Mouse (Mus musculus) megakaryocyte, embryonic 14.5 days (primary cell): ENCODE measurements at regions not wholly inside any gene's neighbourhood (a gene's known extent, or its start where the extent isn't known, plus 50 kb on each side); places are given as distances from the start of the nearest gene placed in this dataset.

Experiments
- FLI1 ChIP-seq: IDR thresholded peaks from 2 replicates; pipeline ENCODE4 v1.6.1; 2012; ENCODE audit warnings: low read length, inconsistent platforms, mixed read lengths
- GATA1 ChIP-seq: IDR thresholded peaks from 3 replicates; pipeline ENCODE4 v1.6.1; 2012; ENCODE audit warnings: mixed read lengths, low read length, inconsistent platforms, borderline replicate concordance

- no peak for TF ChIP-seq GATA1
- TF ChIP-seq FLI1, result no peak
Observed at GRCm38 (mm10) chr17:62513635-62514034, 367.5 kb downstream of the Efna5 start.
